Mouse (Mus musculus) midbrain, embryonic 16.5 days (tissue): ENCODE measurements around the gene Hnrnph1. TPM values are rescaled to one million over a fixed set of nuclear protein-coding genes. Genes with fewer than 3 reads are reported as not detected.
"Not testable (repeated sequence)": the region's sequence is repeated elsewhere in the genome, so short reads cannot be mapped to it uniquely, and the experiment has no call there.

Experiments
- ATAC-seq: fragments of 200-750 bp; cut with Nextera tagmentation; 2 replicates; pipeline ENCODE4 v1.8.0; 2017; ENCODE audit warnings: moderate TSS enrichment
- H3K27ac ChIP-seq: fragments of 300-500 bp; sonication (generic); 2 replicates; pipeline ENCODE4 v1.5.1; 2014; ENCODE audit warnings: mild to moderate bottlenecking, low read length, mixed read lengths
- H3K27me3 ChIP-seq: fragments of 300-500 bp; sonication (generic); 2 replicates; pipeline ENCODE4 v1.6.1; 2014; ENCODE audit warnings: low read depth, low read length, mixed read lengths; ENCODE audit not compliant: control insufficient read depth, insufficient read depth
- H3K36me3 ChIP-seq: fragments of 300-500 bp; sonication (generic); 2 replicates; pipeline ENCODE4 v1.6.1; 2014; ENCODE audit warnings: mild to moderate bottlenecking, low read length, moderate library complexity, mixed read lengths; ENCODE audit not compliant: control insufficient read depth, insufficient read depth
- H3K4me1 ChIP-seq: fragments of 300-500 bp; sonication (generic); 2 replicates; pipeline ENCODE4 v1.6.1; 2014; ENCODE audit warnings: mild to moderate bottlenecking, low read length, mixed read lengths; ENCODE audit not compliant: control insufficient read depth, insufficient read depth
- H3K4me2 ChIP-seq: fragments of 300-500 bp; sonication (generic); 2 replicates; pipeline ENCODE4 v1.6.1; 2014; ENCODE audit warnings: mild to moderate bottlenecking, low read length, mixed read lengths
- H3K4me3 ChIP-seq: fragments of 300-500 bp; sonication (generic); 2 replicates; pipeline ENCODE4 v1.5.1; 2014; ENCODE audit warnings: low read depth, mild to moderate bottlenecking, low read length, moderate library complexity, mixed read lengths
- H3K9ac ChIP-seq: fragments of 300-500 bp; sonication (generic); 2 replicates; pipeline ENCODE4 v1.6.1; 2014; ENCODE audit warnings: low read depth, low read length, mixed read lengths
- H3K9me3 ChIP-seq: fragments of 300-500 bp; sonication (generic); replicated peaks from 2 replicates; pipeline ENCODE4 v1.6.1; 2014; ENCODE audit warnings: mild to moderate bottlenecking, low read length, mixed read lengths; ENCODE audit not compliant: control insufficient read depth, poor library complexity, severe bottlenecking
- WGBS: fragments of 180-500 bp; shearing (Covaris S2); extraction: QIAGEN DNeasy Blood & Tissue Kit; methylation state at CpG from one replicate; pipeline ENCODE4 v1.1.7; 2014; 5-methylcytosine and 5-hydroxymethylcytosine counted together
- polyA plus RNA-seq: library from polyadenylated mRNA; unstranded; fragments of >200 nt; fragmentation: Nextera tagmentation; extraction: Ambion mirVana; gene quantifications from 2 replicates; pipeline ENCODE4 v1.2.1, GENCODE M21; 2015

The Hnrnph1 gene
- polyA plus RNA-seq, 1 experiment from 2014 or later, result 456 TPM

DNA sequence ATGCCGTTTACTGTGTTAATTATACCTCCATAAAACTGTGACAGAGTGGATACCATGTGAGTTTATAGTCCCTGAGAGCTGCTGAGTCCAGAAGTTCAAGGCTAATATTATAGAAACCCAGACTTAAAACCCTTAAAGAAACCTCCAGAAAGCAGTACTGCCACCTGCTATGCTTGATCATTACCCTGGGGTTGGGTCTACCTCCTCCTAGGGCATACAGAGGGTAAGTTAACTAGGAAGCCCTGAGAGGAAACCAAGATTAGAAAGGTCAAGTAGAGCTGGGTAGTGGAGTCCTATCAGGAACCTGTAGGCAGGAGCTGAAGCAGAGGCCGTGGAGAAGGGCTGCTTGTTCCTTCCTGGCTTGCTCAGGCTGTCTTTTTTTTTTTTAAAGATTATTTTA lies 24.6 kb upstream of the Hnrnph1 start:
- H3K4me3 ChIP-seq, result no peak overlapping the region
- no peak overlapping the region for H3K9ac ChIP-seq
- H3K27me3 ChIP-seq, result no peaks in the 10 kb centered on the region
- H3K36me3 ChIP-seq, result no peaks in the 10 kb centered on the region
- no peak overlapping the region for H3K27ac ChIP-seq
- ATAC-seq, result no peak
- H3K4me2 ChIP-seq, result no peak overlapping the region
- no peaks in the 10 kb centered on the region for H3K4me1 ChIP-seq
- WGBS, result 96% methylated on average over 2 of the region's 2 CpGs
- H3K9me3 ChIP-seq, result no peaks in the 10 kb centered on the region

DNA sequence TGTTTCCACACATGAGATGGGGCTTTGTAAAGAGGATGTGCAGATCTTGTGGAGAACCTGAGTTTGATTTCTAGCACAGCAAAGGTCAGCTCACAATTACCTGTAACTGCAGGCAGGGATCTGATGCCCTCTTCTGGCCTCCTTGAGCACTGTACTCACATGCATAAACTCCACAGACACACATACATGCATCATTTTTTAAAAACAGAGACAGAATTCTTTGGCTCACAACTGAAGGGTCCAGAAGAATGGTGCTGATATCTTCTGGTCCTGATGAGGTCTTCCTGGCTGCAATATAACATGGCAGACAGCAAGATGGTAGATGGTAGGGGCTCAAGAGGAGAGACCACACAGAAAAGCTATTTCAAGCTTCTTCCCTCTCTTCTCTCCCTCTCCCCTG lies 22.6 kb upstream of the Hnrnph1 start, which contains the start of gene Cby3:
Gene Cby3, plus strand, starts transcription at position 301 of the 400 bp plus-strand sequence.
- H3K27ac ChIP-seq, result no peak within 1 kb of the TSS
- H3K4me1 ChIP-seq, result no peaks in the 10 kb centered on the region; the same call in 1 of the 2 replicates
- H3K27me3 ChIP-seq, result no peaks in the 10 kb centered on the region
- H3K9ac ChIP-seq, result no peak within 1 kb of the TSS
- H3K4me2 ChIP-seq, result no peak within 1 kb of the TSS
- H3K36me3 ChIP-seq, result no peaks in the 10 kb centered on the region
- H3K9me3 ChIP-seq, result no peaks in the 10 kb centered on the region
- no peak within 1 kb of the TSS for H3K4me3 ChIP-seq
- no peak for ATAC-seq

DNA sequence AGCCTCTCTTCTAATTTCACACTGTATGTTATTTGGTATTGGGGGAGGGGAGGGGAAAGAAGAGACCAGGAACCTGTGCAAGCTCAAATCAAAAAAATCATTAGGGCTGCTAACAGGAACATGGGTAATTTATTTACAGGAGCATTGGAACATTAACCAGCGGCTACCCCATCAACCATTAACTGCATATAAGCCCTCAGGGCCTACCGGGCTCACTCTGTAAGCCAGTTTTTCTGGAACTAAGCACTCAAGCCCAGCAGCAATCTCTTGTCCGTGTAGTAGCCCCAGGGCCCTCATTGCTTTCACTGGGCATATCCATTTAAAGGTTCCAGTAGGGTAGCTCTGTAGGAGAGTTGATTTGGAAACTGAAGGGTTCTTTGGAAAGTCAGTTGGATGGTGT lies 21.9 kb upstream of the Hnrnph1 start:
- no peak overlapping the region for H3K4me3 ChIP-seq
- no peak overlapping the region for H3K4me2 ChIP-seq
- no peaks in the 10 kb centered on the region for H3K9me3 ChIP-seq
- no peaks in the 10 kb centered on the region; the same call in 1 of the 2 replicates for H3K4me1 ChIP-seq
- H3K9ac ChIP-seq, result no peak overlapping the region
- H3K27me3 ChIP-seq, result no peaks in the 10 kb centered on the region
- H3K36me3 ChIP-seq, result no peaks in the 10 kb centered on the region
- ATAC-seq, result no peak
- WGBS, result 80% methylated on average over 3 of the region's 3 CpGs
- no peak overlapping the region for H3K27ac ChIP-seq

DNA sequence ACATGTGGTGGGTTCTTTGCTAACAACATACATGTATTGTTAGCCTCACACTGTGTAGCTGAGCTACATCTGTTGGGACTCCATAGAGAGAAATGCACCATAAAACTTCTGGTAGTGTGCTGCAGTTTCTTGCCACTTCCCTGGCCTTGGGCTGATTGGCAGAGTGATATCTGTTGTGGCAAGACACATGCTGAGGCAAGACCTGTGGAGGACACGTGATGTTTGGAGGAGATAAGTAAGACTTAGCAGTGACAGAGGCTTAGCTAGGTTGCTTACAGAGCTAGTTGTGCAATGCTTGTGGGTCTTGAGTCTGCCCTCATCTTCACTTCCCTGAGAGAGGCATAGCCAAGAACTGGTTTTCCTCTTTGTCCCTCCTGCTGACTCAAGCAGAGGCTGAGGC lies 21.4 kb upstream of the Hnrnph1 start:
- Histone ChIP-seq H3K4me2 (no peak overlapping the region), H3K9me3 (no peaks in the 10 kb centered on the region), H3K4me1 (no peaks in the 10 kb centered on the region; the same call in 1 of the 2 replicates), H3K27me3 (no peaks in the 10 kb centered on the region), H3K36me3 (no peaks in the 10 kb centered on the region), H3K9ac (no peak overlapping the region), H3K27ac (no peak overlapping the region), H3K4me3 (no peak overlapping the region)
- ATAC-seq, result no peak
- WGBS, result 70% methylated on average over 1 of the region's 1 CpGs

DNA sequence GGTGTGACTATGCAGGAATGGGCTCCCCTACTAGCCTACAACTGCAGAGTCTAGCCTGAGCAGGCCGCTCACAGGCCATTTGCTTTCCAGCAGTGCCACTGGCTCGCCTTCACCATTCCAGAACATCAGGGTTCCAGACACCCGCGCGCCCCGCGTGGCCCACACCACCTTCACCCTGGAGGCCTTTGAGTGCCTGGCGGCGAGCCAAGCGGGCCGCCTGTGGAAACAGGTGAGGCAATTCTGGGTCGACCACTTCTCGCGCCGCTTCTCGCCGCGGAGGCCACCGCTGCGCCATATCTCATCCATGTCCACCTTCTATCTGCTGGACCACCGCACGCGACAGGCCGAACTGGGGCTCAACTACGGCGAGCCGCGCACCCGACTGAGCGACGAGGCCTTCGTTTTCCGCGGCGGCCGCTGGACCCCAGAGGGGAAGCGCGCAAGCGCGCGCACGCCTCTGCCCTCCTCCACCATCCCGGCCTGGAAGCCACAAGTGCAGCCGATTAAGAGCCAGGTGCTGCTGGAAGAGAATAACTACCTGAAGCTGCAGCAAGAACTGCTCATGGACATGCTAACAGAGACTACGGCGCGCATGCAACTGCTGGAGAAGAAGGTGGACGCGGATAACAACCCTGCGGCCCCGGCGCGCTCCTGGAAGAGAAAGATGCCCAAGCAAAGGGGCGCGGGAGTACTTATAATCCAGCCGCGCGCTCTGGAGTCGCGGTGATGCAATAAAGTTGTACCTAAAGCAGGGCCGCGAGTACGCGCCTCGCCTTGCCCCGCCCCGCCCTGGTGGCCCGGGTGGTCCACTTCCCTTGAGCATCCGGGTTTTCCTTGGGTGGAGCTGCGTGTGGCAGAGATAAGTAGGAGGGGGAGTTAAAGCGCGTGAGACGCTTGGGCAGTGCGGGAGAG lies 17.6 kb upstream of the Hnrnph1 start:
- Histone ChIP-seq H3K27ac (peak overlapping the region; percentile 85), H3K9me3 (no peaks in the 10 kb centered on the region), H3K4me2 (peak overlapping the region; percentile 61), H3K9ac (peak overlapping the region; percentile 83), H3K36me3 (no peaks in the 10 kb centered on the region), H3K4me3 (peak overlapping the region; percentile 58), H3K4me1 (no peaks in the 10 kb centered on the region; the same call in 1 of the 2 replicates), H3K27me3 (no peaks in the 10 kb centered on the region)
- ATAC-seq, result peak; percentile 79
- WGBS, result 2% methylated on average over 74 of the region's 74 CpGs

DNA sequence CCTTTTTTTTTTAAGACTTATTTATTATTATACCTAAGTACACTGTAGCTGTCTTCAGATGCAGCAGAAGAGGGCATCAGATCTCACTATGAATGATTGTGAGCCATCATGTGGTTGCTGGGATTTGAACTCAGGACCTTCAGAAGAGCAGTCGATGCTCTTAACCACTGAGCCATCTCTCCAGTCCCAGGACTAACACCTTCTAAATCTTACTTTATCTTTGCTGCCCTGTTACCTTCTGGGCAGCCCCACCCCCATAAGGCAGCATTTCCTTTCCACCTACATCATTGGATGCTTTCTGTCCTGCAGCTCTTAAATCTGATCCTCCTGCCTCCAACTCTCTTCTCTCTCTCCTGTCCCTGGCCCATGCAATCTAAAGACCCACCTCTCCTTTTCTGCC lies 15.5 kb upstream of the Hnrnph1 start:
- not testable (repeated sequence) for H3K9ac ChIP-seq, H3K4me2 ChIP-seq, H3K4me3 ChIP-seq, H3K9me3 ChIP-seq, H3K4me1 ChIP-seq, H3K27ac ChIP-seq, H3K36me3 ChIP-seq, H3K27me3 ChIP-seq, ATAC-seq
- 91% methylated on average over 1 of the region's 1 CpGs for WGBS

DNA sequence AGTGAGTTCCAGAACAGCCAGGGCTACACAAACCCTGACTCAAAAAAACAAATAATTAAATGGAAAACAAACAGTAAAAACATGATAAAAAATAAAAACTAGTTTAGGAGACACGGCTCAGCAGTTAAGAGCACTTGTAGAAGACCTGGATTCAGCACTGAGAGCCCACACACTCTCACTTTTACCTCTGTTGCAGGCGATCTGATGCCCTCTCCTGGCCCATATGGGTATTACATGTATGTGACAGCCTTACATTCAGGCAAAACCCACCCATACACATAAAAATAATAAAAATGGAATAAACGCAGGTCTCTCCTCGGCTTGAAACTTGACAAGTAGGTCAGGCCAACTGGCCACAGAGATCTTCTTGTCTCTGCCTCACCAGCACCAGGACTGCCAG lies 12.2 kb upstream of the Hnrnph1 start:
- Histone ChIP-seq H3K27me3 (no peaks in the 10 kb centered on the region), H3K27ac (no peak overlapping the region), H3K4me1 (no peaks in the 10 kb centered on the region), H3K4me3 (no peak overlapping the region), H3K4me2 (no peak overlapping the region), H3K9me3 (no peaks in the 10 kb centered on the region), H3K9ac (no peak overlapping the region), H3K36me3 (no peaks in the 10 kb centered on the region)
- ATAC-seq, result 0 out of 2 replicates have a peak, but pooled peaks have one; percentile 66
- 7% methylated on average over 4 of the region's 4 CpGs for WGBS

DNA sequence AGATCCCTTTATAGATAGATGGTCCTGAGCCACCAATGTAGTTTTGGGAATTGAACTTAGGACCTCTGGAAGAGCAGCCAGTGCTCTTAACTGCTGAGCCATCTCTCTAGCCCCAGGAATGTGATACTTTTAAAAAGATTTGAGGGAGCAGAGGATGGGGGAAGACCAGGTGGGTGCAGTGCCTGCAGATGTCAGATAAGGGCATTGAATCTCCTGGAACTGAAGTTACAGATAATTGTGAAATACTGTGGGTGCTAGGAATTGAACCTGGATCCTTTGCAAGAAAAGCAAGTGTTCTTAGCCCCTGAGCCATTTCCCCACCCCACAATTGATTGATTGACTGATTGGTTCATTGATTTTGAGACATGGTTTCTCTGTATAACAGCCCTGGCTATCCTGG lies 11.5 kb upstream of the Hnrnph1 start:
- Histone ChIP-seq H3K36me3 (no peaks in the 10 kb centered on the region), H3K27ac (no peak overlapping the region), H3K4me1 (no peaks in the 10 kb centered on the region; the same call in 1 of the 2 replicates), H3K9ac (no peak overlapping the region), H3K9me3 (no peaks in the 10 kb centered on the region), H3K27me3 (no peaks in the 10 kb centered on the region), H3K4me2 (no peak overlapping the region), H3K4me3 (no peak overlapping the region)
- ATAC-seq, result no peak

DNA sequence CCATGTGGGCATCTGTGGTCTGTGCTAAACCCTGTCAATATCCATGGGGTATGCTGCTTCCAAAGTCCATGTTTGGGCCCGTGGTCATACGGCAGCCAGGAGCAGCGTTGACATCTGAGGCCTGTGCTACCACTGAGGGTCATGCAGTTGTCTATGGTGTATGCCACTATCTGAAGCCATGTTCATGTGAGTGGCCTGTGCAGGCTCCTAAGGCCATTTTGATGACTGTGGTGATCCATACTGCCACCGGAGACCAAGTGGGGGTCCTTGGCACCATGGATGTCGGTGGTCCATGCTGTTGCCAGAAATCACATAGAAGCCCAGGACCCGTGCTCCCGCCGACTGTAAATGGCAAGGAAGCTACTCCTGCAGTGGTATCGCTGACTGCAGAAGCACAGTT lies 9.3 kb upstream of the Hnrnph1 start:
- Histone ChIP-seq H3K9ac (no peak overlapping the region), H3K27me3 (no peaks in the 10 kb centered on the region), H3K4me2 (no peak overlapping the region), H3K4me3 (no peak overlapping the region), H3K9me3 (no peaks in the 10 kb centered on the region), H3K36me3 (no peaks in the 10 kb centered on the region), H3K4me1 (peaks cover 7% of the 10 kb centered on the region), H3K27ac (no peak overlapping the region)
- 93% methylated on average over 9 of the region's 9 CpGs for WGBS
- ATAC-seq, result no peak
